Mouse (Mus musculus) cerebellum, adult 8-10 months (tissue): ENCODE results near the gene Gpr25.

Experiments
- DNase-seq: peaks from one replicate; pipeline ENCODE4 v3.0.0; 2022

Gene Gpr25

GRCm38 (mm10) chr1:136260635-136261238, at the start of gene Gpr25:
Gene Gpr25, minus strand, starts transcription at chr1:136260873.
- no peak for DNase-seq

- no peak for DNase-seq
Observed at GRCm38 (mm10) chr1:136309193-136309592, 48.5 kb upstream of the Gpr25 start.

- peak; percentile 39 for DNase-seq
Observed at GRCm38 (mm10) chr1:136306424-136306823, 45.8 kb upstream of the Gpr25 start.

- DNase-seq: no peak
Observed at GRCm38 (mm10) chr1:136293961-136294360, 33.3 kb upstream of the Gpr25 start.

GRCm38 (mm10) chr1:136289803-136290202, 29.1 kb upstream of the Gpr25 start:
- no peak for DNase-seq

GRCm38 (mm10) chr1:136277366-136277765, 16.7 kb upstream of the Gpr25 start:
- no peak for DNase-seq

- no peak for DNase-seq
Observed at GRCm38 (mm10) chr1:136268224-136268623, 7.6 kb upstream of the Gpr25 start.

GRCm38 (mm10) chr1:136266127-136266526, 5.5 kb upstream of the Gpr25 start:
- DNase-seq: no peak

- no peak for DNase-seq
Observed at GRCm38 (mm10) chr1:136263355-136263754, 2.7 kb upstream of the Gpr25 start.

- peak; percentile 83 for DNase-seq
Observed at GRCm38 (mm10) chr1:136259893-136260634, 609 bp downstream of the Gpr25 start.

- no peak for DNase-seq
Observed at GRCm38 (mm10) chr1:136259543-136259892, 1.2 kb downstream of the Gpr25 start.

- DNase-seq: peak; percentile 12
Observed at GRCm38 (mm10) chr1:136258495-136258894, 2.2 kb downstream of the Gpr25 start.

GRCm38 (mm10) chr1:136255657-136256056, 5.0 kb downstream of the Gpr25 start:
- no peak for DNase-seq

GRCm38 (mm10) chr1:136255174-136255573, 5.5 kb downstream of the Gpr25 start:
- no peak for DNase-seq

GRCm38 (mm10) chr1:136254503-136255065, 6.1 kb downstream of the Gpr25 start:
- no peak for DNase-seq

GRCm38 (mm10) chr1:136253472-136253871, 7.2 kb downstream of the Gpr25 start:
- no peak for DNase-seq

GRCm38 (mm10) chr1:136249662-136250061, 11.0 kb downstream of the Gpr25 start:
- DNase-seq: no peak

GRCm38 (mm10) chr1:136247393-136247792, 13.3 kb downstream of the Gpr25 start:
- DNase-seq: no peak

- DNase-seq: no peak
Observed at GRCm38 (mm10) chr1:136244469-136244868, 16.2 kb downstream of the Gpr25 start.

- no peak for DNase-seq
Observed at GRCm38 (mm10) chr1:136241801-136242200, 18.9 kb downstream of the Gpr25 start.

- no peak for DNase-seq
Observed at GRCm38 (mm10) chr1:136238495-136238894, 22.2 kb downstream of the Gpr25 start.

- DNase-seq: no peak
Observed at GRCm38 (mm10) chr1:136234595-136235092, 26.0 kb downstream of the Gpr25 start.

GRCm38 (mm10) chr1:136233892-136234594, 26.6 kb downstream of the Gpr25 start, which contains the start of gene Inava:
Gene Inava, minus strand, starts transcription at chr1:136234264.
- DNase-seq: peak; percentile 28
